Mouse (Mus musculus): ENCODE results near the gene Atoh8. TPM values are rescaled to one million over a fixed set of nuclear protein-coding genes. Genes with fewer than 3 reads are reported as not detected.

The Atoh8 gene
- polyA plus RNA-seq, 1 experiment from 2014 or later: 14.5 TPM

GRCm38 (mm10) chr6:72200595-72201256 lies 34.7 kb downstream of the Atoh8 start:
- Histone ChIP-seq H3K4me2 (ENCODE audit: low read depth, low read length) (no peak overlapping the region), H3K9ac (ENCODE audit: low read length) (no peak overlapping the region), H3K4me1 (ENCODE audit: control insufficient read depth, insufficient read depth, low read length) (peaks cover 24% of the 10 kb centered on the region), H3K27ac (ENCODE audit: low read length) (peak overlapping the region; percentile 55), H3K27me3 (ENCODE audit: control insufficient read depth, insufficient read depth, low read length) (no peaks in the 10 kb centered on the region), H3K36me3 (ENCODE audit: control insufficient read depth, insufficient read depth) (no peaks in the 10 kb centered on the region), H3K4me3 (ENCODE audit: low read length) (no peak overlapping the region), H3K9me3 (replicated peaks; ENCODE audit: control insufficient read depth, low read length) (no peaks in the 10 kb centered on the region)
- ATAC-seq (replicated peaks; ENCODE audit: extremely low read depth, insufficient read depth, low FRiP score): 0 out of 2 replicates have a peak, but pooled peaks have one; percentile 58
- 54% methylated on average over 11 of the region's 11 CpGs for WGBS

- Histone ChIP-seq H3K27me3 (ENCODE audit: control insufficient read depth, insufficient read depth, low read length) (no peaks in the 10 kb centered on the region), H3K4me2 (ENCODE audit: low read depth, low read length) (no peak overlapping the region), H3K27ac (ENCODE audit: low read length) (no peak overlapping the region), H3K9me3 (replicated peaks; ENCODE audit: control insufficient read depth, low read length) (no peaks in the 10 kb centered on the region), H3K36me3 (ENCODE audit: control insufficient read depth, insufficient read depth) (no peaks in the 10 kb centered on the region), H3K4me1 (ENCODE audit: control insufficient read depth, insufficient read depth, low read length) (peaks cover 14% of the 10 kb centered on the region), H3K4me3 (ENCODE audit: low read length) (no peak overlapping the region), H3K9ac (ENCODE audit: low read length) (no peak overlapping the region)
- ATAC-seq (replicated peaks; ENCODE audit: extremely low read depth, insufficient read depth, low FRiP score): no peak
These were observed 37.9 kb downstream of the Atoh8 start for GRCm38 (mm10) chr6:72197515-72197914.

- no peak overlapping the region for H3K4me3 ChIP-seq (ENCODE audit: low read length)
- no peak overlapping the region for H3K9ac ChIP-seq (ENCODE audit: low read length)
- H3K4me2 ChIP-seq (ENCODE audit: low read depth, low read length): no peak overlapping the region
- no peak overlapping the region for H3K27ac ChIP-seq (ENCODE audit: low read length)
- H3K9me3 ChIP-seq (replicated peaks; ENCODE audit: control insufficient read depth, low read length): no peaks in the 10 kb centered on the region
- ATAC-seq (replicated peaks; ENCODE audit: extremely low read depth, insufficient read depth, low FRiP score): no peak
- WGBS: 57% methylated on average over 3 of the region's 3 CpGs
- no peaks in the 10 kb centered on the region for H3K36me3 ChIP-seq (ENCODE audit: control insufficient read depth, insufficient read depth)
- H3K4me1 ChIP-seq (ENCODE audit: control insufficient read depth, insufficient read depth, low read length): peaks cover 12% of the 10 kb centered on the region
- no peaks in the 10 kb centered on the region for H3K27me3 ChIP-seq (ENCODE audit: control insufficient read depth, insufficient read depth, low read length)
These were observed 38.7 kb downstream of the Atoh8 start for GRCm38 (mm10) chr6:72196660-72197059.

GRCm38 (mm10) chr6:72190577-72190976 lies 44.8 kb downstream of the Atoh8 start:
- Histone ChIP-seq H3K9ac (ENCODE audit: low read length) (no peak overlapping the region), H3K27me3 (ENCODE audit: control insufficient read depth, insufficient read depth, low read length) (0 out of 2 replicates have a peak, but pooled peaks cover 2% of the 10 kb centered on the region), H3K27ac (ENCODE audit: low read length) (no peak overlapping the region), H3K4me2 (ENCODE audit: low read depth, low read length) (no peak overlapping the region), H3K9me3 (replicated peaks; ENCODE audit: control insufficient read depth, low read length) (no peaks in the 10 kb centered on the region), H3K4me1 (ENCODE audit: control insufficient read depth, insufficient read depth, low read length) (peaks cover 18% of the 10 kb centered on the region), H3K4me3 (ENCODE audit: low read length) (no peak overlapping the region), H3K36me3 (ENCODE audit: control insufficient read depth, insufficient read depth) (no peaks in the 10 kb centered on the region)
- ATAC-seq (replicated peaks; ENCODE audit: extremely low read depth, insufficient read depth, low FRiP score): no peak
- 64% methylated on average over 5 of the region's 5 CpGs for WGBS

GRCm38 (mm10) chr6:72190120-72190519 lies 45.3 kb downstream of the Atoh8 start:
- no peak overlapping the region for H3K4me3 ChIP-seq (ENCODE audit: low read length)
- WGBS: 28% methylated on average over 6 of the region's 6 CpGs
- H3K9me3 ChIP-seq (replicated peaks; ENCODE audit: control insufficient read depth, low read length): no peaks in the 10 kb centered on the region
- ATAC-seq (replicated peaks; ENCODE audit: extremely low read depth, insufficient read depth, low FRiP score): no peak
- H3K4me1 ChIP-seq (ENCODE audit: control insufficient read depth, insufficient read depth, low read length): peaks cover 18% of the 10 kb centered on the region
- no peak overlapping the region for H3K9ac ChIP-seq (ENCODE audit: low read length)
- no peak overlapping the region for H3K27ac ChIP-seq (ENCODE audit: low read length)
- H3K4me2 ChIP-seq (ENCODE audit: low read depth, low read length): no peak overlapping the region
- 0 out of 2 replicates have a peak, but pooled peaks cover 2% of the 10 kb centered on the region for H3K27me3 ChIP-seq (ENCODE audit: control insufficient read depth, insufficient read depth, low read length)
- H3K36me3 ChIP-seq (ENCODE audit: control insufficient read depth, insufficient read depth): no peaks in the 10 kb centered on the region

GRCm38 (mm10) chr6:72189061-72189863 lies 46.1 kb downstream of the Atoh8 start:
- peaks cover 18% of the 10 kb centered on the region for H3K4me1 ChIP-seq (ENCODE audit: control insufficient read depth, insufficient read depth, low read length)
- peak overlapping the region; percentile 51 for H3K27ac ChIP-seq (ENCODE audit: low read length)
- peak; percentile 38 for ATAC-seq (replicated peaks; ENCODE audit: extremely low read depth, insufficient read depth, low FRiP score)
- 0 out of 2 replicates have a peak, but pooled peaks cover 2% of the 10 kb centered on the region for H3K27me3 ChIP-seq (ENCODE audit: control insufficient read depth, insufficient read depth, low read length)
- peak overlapping the region; percentile 63 for H3K4me2 ChIP-seq (ENCODE audit: low read depth, low read length)
- H3K4me3 ChIP-seq (ENCODE audit: low read length): peak overlapping the region; percentile 26
- 9% methylated on average over 29 of the region's 29 CpGs for WGBS
- H3K9me3 ChIP-seq (replicated peaks; ENCODE audit: control insufficient read depth, low read length): no peaks in the 10 kb centered on the region
- H3K36me3 ChIP-seq (ENCODE audit: control insufficient read depth, insufficient read depth): no peaks in the 10 kb centered on the region
- peak overlapping the region; percentile 70 for H3K9ac ChIP-seq (ENCODE audit: low read length)

GRCm38 (mm10) chr6:72186809-72187208 lies 48.6 kb downstream of the Atoh8 start:
- 0 out of 2 replicates have a peak, but pooled peaks cover 2% of the 10 kb centered on the region for H3K27me3 ChIP-seq (ENCODE audit: control insufficient read depth, insufficient read depth, low read length)
- no peak overlapping the region for H3K27ac ChIP-seq (ENCODE audit: low read length)
- no peaks in the 10 kb centered on the region for H3K36me3 ChIP-seq (ENCODE audit: control insufficient read depth, insufficient read depth)
- no peak overlapping the region for H3K4me3 ChIP-seq (ENCODE audit: low read length)
- H3K4me2 ChIP-seq (ENCODE audit: low read depth, low read length): no peak overlapping the region
- ATAC-seq (replicated peaks; ENCODE audit: extremely low read depth, insufficient read depth, low FRiP score): no peak
- peaks cover 18% of the 10 kb centered on the region for H3K4me1 ChIP-seq (ENCODE audit: control insufficient read depth, insufficient read depth, low read length)
- H3K9ac ChIP-seq (ENCODE audit: low read length): no peak overlapping the region
- WGBS: 87% methylated on average over 6 of the region's 6 CpGs
- no peaks in the 10 kb centered on the region for H3K9me3 ChIP-seq (replicated peaks; ENCODE audit: control insufficient read depth, low read length)

- 0 out of 2 replicates have a peak, but pooled peaks cover 2% of the 10 kb centered on the region for H3K27me3 ChIP-seq (ENCODE audit: control insufficient read depth, insufficient read depth, low read length)
- H3K27ac ChIP-seq (ENCODE audit: low read length): no peak overlapping the region
- no peak overlapping the region for H3K4me3 ChIP-seq (ENCODE audit: low read length)
- H3K9ac ChIP-seq (ENCODE audit: low read length): no peak overlapping the region
- peaks cover 22% of the 10 kb centered on the region for H3K4me1 ChIP-seq (ENCODE audit: control insufficient read depth, insufficient read depth, low read length)
- peak; percentile 50 for ATAC-seq (replicated peaks; ENCODE audit: extremely low read depth, insufficient read depth, low FRiP score)
- H3K4me2 ChIP-seq (ENCODE audit: low read depth, low read length): no peak overlapping the region
- H3K9me3 ChIP-seq (replicated peaks; ENCODE audit: control insufficient read depth, low read length): no peaks in the 10 kb centered on the region
- WGBS: 2% methylated on average over 6 of the region's 6 CpGs
- no peaks in the 10 kb centered on the region for H3K36me3 ChIP-seq (ENCODE audit: control insufficient read depth, insufficient read depth)
These were observed 49.4 kb downstream of the Atoh8 start for GRCm38 (mm10) chr6:72185893-72186490.

GRCm38 (mm10) chr6:72184576-72184975 lies 50.8 kb downstream of the Atoh8 start:
- no peak for ATAC-seq (replicated peaks; ENCODE audit: extremely low read depth, insufficient read depth, low FRiP score)
- WGBS: 86% methylated on average over 5 of the region's 5 CpGs
- H3K4me1 ChIP-seq (ENCODE audit: control insufficient read depth, insufficient read depth, low read length): peaks cover 27% of the 10 kb centered on the region
- no peaks in the 10 kb centered on the region for H3K9me3 ChIP-seq (replicated peaks; ENCODE audit: control insufficient read depth, low read length)
- no peaks in the 10 kb centered on the region for H3K36me3 ChIP-seq (ENCODE audit: control insufficient read depth, insufficient read depth)
- H3K27ac ChIP-seq (ENCODE audit: low read length): no peak overlapping the region
- H3K4me3 ChIP-seq (ENCODE audit: low read length): no peak overlapping the region
- no peak overlapping the region for H3K4me2 ChIP-seq (ENCODE audit: low read depth, low read length)
- 0 out of 2 replicates have a peak, but pooled peaks cover 2% of the 10 kb centered on the region for H3K27me3 ChIP-seq (ENCODE audit: control insufficient read depth, insufficient read depth, low read length)
- H3K9ac ChIP-seq (ENCODE audit: low read length): no peak overlapping the region

Data from heart, embryonic 16.5 days (tissue).